Mouse (Mus musculus): Measurements from ENCODE around the gene Cmah. TPM values are rescaled to one million over a fixed set of nuclear protein-coding genes. Genes with fewer than 3 reads are reported as not detected.

The Cmah gene
- polyA plus RNA-seq, 1 experiment from 2014 or later: 0.23 TPM

DNA sequence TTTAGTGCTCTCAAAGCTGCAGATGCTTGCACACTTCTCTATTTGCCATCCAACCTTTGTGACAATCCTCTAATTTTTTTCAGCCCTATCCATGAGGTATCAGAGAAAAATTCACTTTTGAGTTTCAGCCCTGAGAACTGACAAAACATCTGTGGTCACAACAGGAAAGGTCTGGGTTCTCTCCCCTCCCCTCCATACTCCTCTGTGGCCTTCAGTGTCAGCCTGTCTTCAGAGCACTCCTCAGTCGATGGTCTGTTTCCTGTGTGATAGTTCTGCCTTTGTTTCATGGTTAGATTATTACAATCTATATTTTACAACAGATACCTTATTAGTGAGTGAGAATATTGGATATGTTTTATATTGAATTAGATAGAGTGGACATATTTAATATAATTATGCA lies 184.2 kb downstream of the Cmah start:
- H3K36me3 ChIP-seq (ENCODE audit: control insufficient read depth, insufficient read depth, low read length): no peaks in the 10 kb centered on the region
- no peak overlapping the region for H3K9ac ChIP-seq (ENCODE audit: low read length)
- H3K4me3 ChIP-seq (ENCODE audit: low read depth, low read length): no peak overlapping the region
- no peak for ATAC-seq (replicated peaks; ENCODE audit: low FRiP score, low TSS enrichment, low read depth)
- DNase-seq (ENCODE audit: low spot score): no peak
- H3K27ac ChIP-seq (ENCODE audit: low read depth): no peak overlapping the region
- H3K4me1 ChIP-seq (replicated peaks; ENCODE audit: control insufficient read depth, insufficient read depth, low read length): no peaks in the 10 kb centered on the region
- WGBS: 69% methylated on average over 1 of the region's 1 CpGs
- H3K9me3 ChIP-seq (ENCODE audit: control insufficient read depth, low read length): no peaks in the 10 kb centered on the region
- H3K27me3 ChIP-seq (replicated peaks; ENCODE audit: control insufficient read depth, insufficient read depth, low read length): no peaks in the 10 kb centered on the region
- no peak overlapping the region for H3K4me2 ChIP-seq (ENCODE audit: low read length)

DNA sequence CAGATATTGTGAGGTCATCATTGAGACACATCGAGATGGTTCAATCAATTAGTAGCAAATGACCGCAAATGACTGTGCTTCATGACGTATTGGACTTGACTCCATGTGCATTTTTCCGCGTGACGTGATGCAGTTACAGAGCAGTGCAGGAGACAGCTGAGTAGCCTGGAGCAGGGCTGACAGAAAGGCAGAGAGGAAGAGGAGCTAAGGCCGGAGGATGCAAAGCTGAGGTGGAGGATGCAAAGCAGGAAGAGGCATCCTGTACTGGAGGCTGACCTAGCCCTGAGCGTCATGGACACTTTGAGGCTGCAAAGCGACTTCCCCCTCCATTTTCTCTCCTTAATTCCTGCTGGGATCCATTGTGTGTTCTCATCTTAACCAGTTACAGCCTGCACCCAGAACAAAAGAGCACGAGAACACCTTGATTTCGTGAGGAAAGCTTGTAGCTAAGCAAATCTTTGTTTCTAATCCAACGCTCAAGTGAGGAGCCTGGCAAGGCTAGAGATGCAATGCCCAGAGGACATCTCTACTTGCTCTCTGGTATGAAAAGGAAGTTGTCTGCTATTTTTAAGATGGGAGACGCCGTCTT lies 184.8 kb downstream of the Cmah start:
- ATAC-seq (replicated peaks; ENCODE audit: low FRiP score, low TSS enrichment, low read depth) (no peak), DNase-seq (ENCODE audit: low spot score) (no peak)
- Histone ChIP-seq H3K9ac (ENCODE audit: low read length) (no peak overlapping the region), H3K4me1 (replicated peaks; ENCODE audit: control insufficient read depth, insufficient read depth, low read length) (no peaks in the 10 kb centered on the region), H3K36me3 (ENCODE audit: control insufficient read depth, insufficient read depth, low read length) (no peaks in the 10 kb centered on the region), H3K27me3 (replicated peaks; ENCODE audit: control insufficient read depth, insufficient read depth, low read length) (no peaks in the 10 kb centered on the region), H3K9me3 (ENCODE audit: control insufficient read depth, low read length) (no peaks in the 10 kb centered on the region), H3K4me3 (ENCODE audit: low read depth, low read length) (no peak overlapping the region), H3K4me2 (ENCODE audit: low read length) (no peak overlapping the region), H3K27ac (ENCODE audit: low read depth) (no peak overlapping the region)
- 77% methylated on average over 14 of the region's 14 CpGs for WGBS

DNA sequence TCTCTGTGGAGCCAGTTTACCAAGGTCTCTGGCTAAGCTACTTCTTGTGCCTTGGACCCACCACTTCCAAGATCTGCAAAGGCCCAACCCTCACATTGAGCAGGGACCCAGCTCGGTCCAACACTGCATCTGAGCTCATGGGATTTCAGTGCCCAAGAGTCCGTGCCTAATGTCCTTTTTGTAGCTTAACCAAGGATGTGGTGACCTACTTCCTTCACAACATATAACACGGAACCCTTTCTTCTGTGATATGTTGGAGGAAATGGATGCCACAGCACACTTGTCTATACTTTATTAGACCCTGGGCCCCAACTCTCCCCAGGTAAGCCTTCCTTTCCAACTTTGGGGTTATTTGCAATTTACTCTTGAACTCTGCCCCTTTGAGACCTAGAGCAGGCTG lies 186.5 kb downstream of the Cmah start:
- Histone ChIP-seq H3K27ac (ENCODE audit: low read depth) (no peak overlapping the region), H3K4me3 (ENCODE audit: low read depth, low read length) (no peak overlapping the region), H3K9ac (ENCODE audit: low read length) (no peak overlapping the region), H3K4me1 (replicated peaks; ENCODE audit: control insufficient read depth, insufficient read depth, low read length) (no peaks in the 10 kb centered on the region), H3K36me3 (ENCODE audit: control insufficient read depth, insufficient read depth, low read length) (no peaks in the 10 kb centered on the region), H3K27me3 (replicated peaks; ENCODE audit: control insufficient read depth, insufficient read depth, low read length) (no peaks in the 10 kb centered on the region), H3K9me3 (ENCODE audit: control insufficient read depth, low read length) (no peaks in the 10 kb centered on the region), H3K4me2 (ENCODE audit: low read length) (no peak overlapping the region)
- no peak for DNase-seq (ENCODE audit: low spot score)
- ATAC-seq (replicated peaks; ENCODE audit: low FRiP score, low TSS enrichment, low read depth): no peak
- 89% methylated on average over 3 of the region's 3 CpGs for WGBS

DNA sequence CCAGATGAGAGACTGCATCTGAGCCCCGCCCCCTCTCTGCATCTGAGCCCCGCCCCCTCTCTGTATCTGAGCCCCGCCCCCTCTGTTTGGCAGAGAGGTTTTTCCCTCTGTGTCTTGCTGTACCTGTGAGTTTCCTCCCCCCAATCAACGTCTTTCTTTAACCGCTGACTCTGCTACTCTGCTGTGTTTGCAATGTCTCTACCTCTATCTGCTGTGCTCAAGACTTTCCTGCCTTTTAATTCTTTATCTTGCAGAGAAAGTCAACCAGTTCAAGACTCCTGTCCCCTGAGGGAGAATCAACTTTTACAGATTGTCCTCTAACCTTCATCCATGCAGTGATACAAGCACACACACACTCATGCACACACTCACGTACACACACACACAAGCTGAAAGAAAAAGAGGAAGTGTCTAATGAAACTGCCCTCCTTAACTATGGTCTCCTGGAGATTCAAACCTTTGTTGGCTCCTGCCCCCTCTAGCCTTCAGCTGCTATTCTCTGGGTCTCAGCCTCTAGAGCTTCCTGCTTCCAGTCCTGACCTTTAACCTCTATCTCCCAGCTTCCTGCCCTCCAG lies 188.0 kb downstream of the Cmah start:
- H3K27me3 ChIP-seq (replicated peaks; ENCODE audit: control insufficient read depth, insufficient read depth, low read length): no peaks in the 10 kb centered on the region
- H3K4me3 ChIP-seq (ENCODE audit: low read depth, low read length): no peak overlapping the region
- no peaks in the 10 kb centered on the region for H3K36me3 ChIP-seq (ENCODE audit: control insufficient read depth, insufficient read depth, low read length)
- no peak overlapping the region for H3K27ac ChIP-seq (ENCODE audit: low read depth)
- WGBS: 56% methylated on average over 6 of the region's 6 CpGs
- H3K9ac ChIP-seq (ENCODE audit: low read length): no peak overlapping the region
- no peak for DNase-seq (ENCODE audit: low spot score)
- no peaks in the 10 kb centered on the region for H3K4me1 ChIP-seq (replicated peaks; ENCODE audit: control insufficient read depth, insufficient read depth, low read length)
- no peaks in the 10 kb centered on the region for H3K9me3 ChIP-seq (ENCODE audit: control insufficient read depth, low read length)
- H3K4me2 ChIP-seq (ENCODE audit: low read length): no peak overlapping the region
- ATAC-seq (replicated peaks; ENCODE audit: low FRiP score, low TSS enrichment, low read depth): no peak

DNA sequence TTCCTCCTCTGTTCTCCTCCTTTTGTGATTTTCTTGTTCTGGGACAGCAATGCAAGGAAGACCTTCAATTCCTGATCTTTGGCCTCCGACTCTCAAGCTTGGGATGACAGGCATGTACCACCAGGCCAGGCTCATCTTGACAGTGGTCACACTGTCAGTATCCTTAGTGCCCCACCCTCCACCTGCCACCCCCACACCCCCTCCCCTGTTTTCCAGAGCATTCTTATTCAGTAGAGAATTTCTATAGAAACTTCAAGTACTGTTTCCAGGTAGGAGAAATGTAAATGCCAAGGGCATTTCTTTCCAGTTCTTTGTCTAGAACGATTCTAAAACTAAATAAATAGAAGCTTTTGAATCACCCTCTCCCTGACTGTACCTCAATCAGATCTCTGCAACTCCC lies 190.6 kb downstream of the Cmah start:
- Histone ChIP-seq H3K27ac (ENCODE audit: low read depth) (no peak overlapping the region), H3K4me2 (ENCODE audit: low read length) (no peak overlapping the region), H3K9ac (ENCODE audit: low read length) (no peak overlapping the region), H3K36me3 (ENCODE audit: control insufficient read depth, insufficient read depth, low read length) (no peaks in the 10 kb centered on the region), H3K4me3 (ENCODE audit: low read depth, low read length) (no peak overlapping the region), H3K9me3 (ENCODE audit: control insufficient read depth, low read length) (no peaks in the 10 kb centered on the region), H3K4me1 (replicated peaks; ENCODE audit: control insufficient read depth, insufficient read depth, low read length) (no peaks in the 10 kb centered on the region), H3K27me3 (replicated peaks; ENCODE audit: control insufficient read depth, insufficient read depth, low read length) (no peaks in the 10 kb centered on the region)
- DNase-seq (ENCODE audit: low spot score): no peak
- no peak for ATAC-seq (replicated peaks; ENCODE audit: low FRiP score, low TSS enrichment, low read depth)
- 79% methylated on average over 2 of the region's 2 CpGs for WGBS

DNA sequence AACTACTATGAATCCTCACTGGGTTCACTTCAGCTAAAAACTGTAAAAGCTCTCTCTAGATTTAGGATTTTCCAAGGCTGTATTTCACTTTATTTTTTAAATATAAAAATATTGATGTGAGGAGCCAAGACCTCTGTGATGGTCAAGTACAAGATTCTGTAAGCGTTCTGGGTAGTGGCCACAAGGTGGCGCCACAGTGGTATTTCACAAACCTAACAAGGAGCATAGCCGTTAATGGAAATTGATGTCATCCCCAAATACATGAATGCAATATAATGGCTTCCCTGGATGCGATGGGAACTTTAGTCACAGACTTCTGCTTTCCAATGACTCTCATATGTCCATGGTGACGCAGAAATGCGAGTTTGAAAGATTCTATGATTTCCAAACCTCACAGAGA lies 191.7 kb downstream of the Cmah start:
- no peak for ATAC-seq (replicated peaks; ENCODE audit: low FRiP score, low TSS enrichment, low read depth)
- Histone ChIP-seq H3K27me3 (replicated peaks; ENCODE audit: control insufficient read depth, insufficient read depth, low read length) (no peaks in the 10 kb centered on the region), H3K4me3 (ENCODE audit: low read depth, low read length) (no peak overlapping the region), H3K9me3 (ENCODE audit: control insufficient read depth, low read length) (no peaks in the 10 kb centered on the region), H3K36me3 (ENCODE audit: control insufficient read depth, insufficient read depth, low read length) (no peaks in the 10 kb centered on the region), H3K4me1 (replicated peaks; ENCODE audit: control insufficient read depth, insufficient read depth, low read length) (no peaks in the 10 kb centered on the region), H3K4me2 (ENCODE audit: low read length) (no peak overlapping the region), H3K9ac (ENCODE audit: low read length) (no peak overlapping the region), H3K27ac (ENCODE audit: low read depth) (no peak overlapping the region)
- WGBS: 41% methylated on average over 6 of the region's 6 CpGs
- no peak for DNase-seq (ENCODE audit: low spot score)

DNA sequence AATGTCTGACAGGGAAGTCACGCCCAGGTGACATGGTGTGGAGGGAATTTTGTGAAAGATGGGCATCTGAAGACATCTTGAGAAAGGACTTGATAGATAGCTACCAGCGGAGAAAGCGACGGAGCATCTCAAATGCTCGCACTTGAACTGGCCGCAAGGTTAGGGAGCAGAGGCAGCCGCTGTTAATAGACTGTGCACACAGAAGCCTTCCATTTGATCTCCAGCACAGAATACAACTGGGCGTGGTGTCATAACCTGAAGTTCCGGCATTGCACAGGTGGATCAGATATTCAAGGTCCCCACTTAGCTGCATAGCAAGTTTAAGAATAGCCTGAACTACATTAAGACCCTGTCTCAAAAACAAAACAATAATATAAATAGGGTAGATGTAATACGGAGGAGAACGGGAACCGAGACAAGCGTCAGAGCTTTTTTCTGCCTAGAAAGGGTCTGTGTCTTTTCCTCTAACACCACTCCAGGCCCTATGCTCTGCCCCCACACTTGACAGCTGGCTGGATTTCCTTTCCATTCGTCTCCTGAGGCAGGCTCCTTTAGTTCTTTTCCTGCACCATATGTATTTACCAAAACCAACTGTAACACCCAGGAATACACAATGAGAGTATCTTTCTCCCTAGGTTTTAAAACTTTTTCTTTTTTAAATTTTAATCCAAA lies 192.9 kb downstream of the Cmah start:
- WGBS: 64% methylated on average over 14 of the region's 14 CpGs
- no peaks in the 10 kb centered on the region for H3K4me1 ChIP-seq (replicated peaks; ENCODE audit: control insufficient read depth, insufficient read depth, low read length)
- no peaks in the 10 kb centered on the region for H3K27me3 ChIP-seq (replicated peaks; ENCODE audit: control insufficient read depth, insufficient read depth, low read length)
- H3K36me3 ChIP-seq (ENCODE audit: control insufficient read depth, insufficient read depth, low read length): no peaks in the 10 kb centered on the region
- H3K27ac ChIP-seq (ENCODE audit: low read depth): no peak overlapping the region
- 0 out of 2 replicates have a peak, but pooled peaks have one; percentile 44 for ATAC-seq (replicated peaks; ENCODE audit: low FRiP score, low TSS enrichment, low read depth)
- DNase-seq (ENCODE audit: low spot score): no peak
- no peak overlapping the region for H3K4me3 ChIP-seq (ENCODE audit: low read depth, low read length)
- H3K4me2 ChIP-seq (ENCODE audit: low read length): no peak overlapping the region
- H3K9ac ChIP-seq (ENCODE audit: low read length): no peak overlapping the region
- no peaks in the 10 kb centered on the region for H3K9me3 ChIP-seq (ENCODE audit: control insufficient read depth, low read length)

DNA sequence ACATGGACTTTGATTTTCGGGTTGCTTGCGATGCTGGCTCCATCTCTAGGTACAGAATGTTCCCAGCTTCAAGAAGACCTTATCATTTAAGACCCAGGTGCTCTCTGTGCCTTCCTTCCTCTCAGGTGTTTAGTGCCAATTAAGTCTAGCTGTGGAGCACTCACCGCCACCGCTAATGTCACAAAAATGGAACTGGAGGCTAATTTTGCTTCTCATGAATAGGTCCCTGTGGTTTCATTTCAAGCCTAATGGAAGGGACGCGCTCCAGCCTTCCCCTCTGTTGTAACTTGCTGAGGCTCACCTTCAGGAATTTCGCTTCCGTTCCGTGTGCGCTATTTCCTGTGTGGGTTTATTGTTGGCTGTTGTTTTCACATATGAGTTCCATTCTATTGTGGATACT lies 193.6 kb downstream of the Cmah start:
- 89% methylated on average over 10 of the region's 10 CpGs for WGBS
- H3K27ac ChIP-seq (ENCODE audit: low read depth): no peak overlapping the region
- ATAC-seq (replicated peaks; ENCODE audit: low FRiP score, low TSS enrichment, low read depth): no peak

More for the DNA sequence above, 193.6 kb downstream of the Cmah start:
- Histone ChIP-seq H3K4me1 (replicated peaks; ENCODE audit: control insufficient read depth, insufficient read depth, low read length) (no peaks in the 10 kb centered on the region), H3K4me3 (ENCODE audit: low read depth, low read length) (no peak overlapping the region), H3K4me2 (ENCODE audit: low read length) (no peak overlapping the region), H3K27me3 (replicated peaks; ENCODE audit: control insufficient read depth, insufficient read depth, low read length) (no peaks in the 10 kb centered on the region), H3K9ac (ENCODE audit: low read length) (no peak overlapping the region), H3K36me3 (ENCODE audit: control insufficient read depth, insufficient read depth, low read length) (no peaks in the 10 kb centered on the region), H3K9me3 (ENCODE audit: control insufficient read depth, low read length) (no peaks in the 10 kb centered on the region)
- DNase-seq (ENCODE audit: low spot score): no peak
